Comparison of ENCODE assay signal across 9 mouse cellular contexts in the genomic region with DNA sequence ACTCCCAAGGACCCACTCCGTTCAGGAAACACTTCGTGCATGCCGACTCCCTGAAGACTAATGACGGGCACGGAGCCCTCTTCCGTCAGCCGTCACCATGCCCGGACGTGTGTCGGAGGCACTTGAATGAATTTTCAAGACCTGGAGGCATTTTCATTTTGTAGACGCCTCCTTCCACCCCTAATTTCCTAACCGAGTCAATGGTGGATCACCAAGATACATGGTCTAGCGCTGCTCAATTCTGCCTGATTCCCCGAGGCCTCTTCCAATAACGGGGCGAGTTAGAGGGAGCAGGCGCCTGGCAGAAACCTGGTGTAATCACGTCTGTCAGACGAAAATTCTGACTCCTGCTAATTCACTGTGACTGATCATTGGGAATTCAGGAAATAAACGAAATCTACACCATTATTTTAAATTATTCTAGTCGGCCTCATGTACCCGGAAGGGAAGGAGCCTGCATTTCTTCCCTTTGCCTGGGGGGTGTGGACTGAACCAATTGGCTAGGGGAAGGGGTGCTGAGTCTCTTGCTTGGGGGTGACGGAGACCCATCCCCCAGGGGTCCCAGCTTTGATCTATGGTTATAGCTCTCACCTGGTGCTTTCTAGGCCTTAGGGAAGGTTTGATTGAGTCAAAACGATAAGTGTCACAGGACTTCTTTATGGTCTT.
DNase-seq lines count a peak whose midpoint lies in the region; ATAC-seq and TF ChIP-seq lines count a peak whose summit lies in the region.
"Had no signal": no experiment of that assay in that cellular context is flagged by ENCODE, and none has a peak within 500 bp of the region (broad histone marks: within the 10 kb centered on the region; RNA-seq: fewer than 3 reads in every experiment).

No protein-coding gene starts in this region.

- no peaks in the 10 kb centered on the region for H3K36me3 ChIP-seq in forebrain, postnatal 0 days (ENCODE audit: insufficient read depth)
- no peaks in the 10 kb centered on the region for H3K36me3 ChIP-seq in neural tube, embryonic 15.5 days
- H3K36me3 ChIP-seq: liver, embryonic 12.5 days had no signal

- peak overlapping the region; percentile 72 for H3K27ac ChIP-seq in forebrain, postnatal 0 days (ENCODE audit: low read depth, low read length)
- H3K27ac ChIP-seq in neural tube, embryonic 15.5 days (replicated peaks), result peak overlapping the region; percentile 51
- H3K27ac ChIP-seq: liver, embryonic 12.5 days had no signal

- intact Hi-C loops in left cerebral cortex, postnatal 14 days (cut with DNase I), result no loop called here
- intact Hi-C loops in heart, postnatal 14 days (cut with DNase I), result no loop called here

- WGBS in forebrain, postnatal 0 days, result 39% methylated on average over 24 of the region's 24 CpGs
- WGBS in neural tube, embryonic 15.5 days, result 22% methylated on average over 24 of the region's 24 CpGs

- peak; percentile 71 for ATAC-seq in forebrain, postnatal 0 days
- peak; percentile 56 for ATAC-seq in neural tube, embryonic 15.5 days (ENCODE audit: low FRiP score)
- ATAC-seq: liver, embryonic 12.5 days had no signal

- no peak for TF ChIP-seq CTCF in forebrain, postnatal 0 days (IDR thresholded peaks at IDR 0.05; ENCODE audit: low read depth)

- peak overlapping the region; percentile 40 for H3K4me2 ChIP-seq in forebrain, postnatal 0 days (ENCODE audit: low read depth)
- peak overlapping the region; percentile 46 for H3K4me2 ChIP-seq in neural tube, embryonic 15.5 days
- H3K4me2 ChIP-seq: liver, embryonic 12.5 days had no signal

- H3K4me1 ChIP-seq in forebrain, postnatal 0 days (ENCODE audit: insufficient read depth), result peaks cover 10% of the 10 kb centered on the region; the same call in 1 of the 2 replicates
- H3K4me1 ChIP-seq in neural tube, embryonic 15.5 days, result peaks cover 28% of the 10 kb centered on the region
- H3K4me1 ChIP-seq: liver, embryonic 12.5 days had no signal

- peak overlapping the region; percentile 27 for H3K4me3 ChIP-seq in forebrain, postnatal 0 days (ENCODE audit: low read depth, low read length)
- H3K4me3 ChIP-seq in neural tube, embryonic 15.5 days (replicated peaks), result peak overlapping the region; percentile 21
- H3K4me3 ChIP-seq: liver, embryonic 12.5 days had no signal

- no peaks in the 10 kb centered on the region for H3K9me3 ChIP-seq in forebrain, postnatal 0 days (ENCODE audit: low read length)
- no peaks in the 10 kb centered on the region for H3K9me3 ChIP-seq in neural tube, embryonic 15.5 days (replicated peaks)
- H3K9me3 ChIP-seq: liver, embryonic 12.5 days had no signal

- no peaks in the 10 kb centered on the region for H3K27me3 ChIP-seq in forebrain, postnatal 0 days (ENCODE audit: insufficient read depth, low read length)
- no peaks in the 10 kb centered on the region for H3K27me3 ChIP-seq in neural tube, embryonic 15.5 days (replicated peaks)
- H3K27me3 ChIP-seq: liver, embryonic 12.5 days had no signal

- H3K9ac ChIP-seq in forebrain, postnatal 0 days, result peak overlapping the region; percentile 46
- H3K9ac ChIP-seq in neural tube, embryonic 15.5 days (replicated peaks), result no peak overlapping the region
- H3K9ac ChIP-seq: liver, embryonic 12.5 days had no signal

- peak; percentile 26 to 29 for DNase-seq in left cerebral cortex, postnatal 14 days (ENCODE audit: low spot score in 2 of 2)
- DNase-seq in left cerebral cortex, adult 9 months (ENCODE audit: low spot score in 2 of 2), result no peak
- peak; percentile 69 for DNase-seq in forebrain, postnatal 0 days
- peak; percentile 17 for DNase-seq in layer of hippocampus, adult 9-10 months (ENCODE audit: low spot score)
- DNase-seq in thymus, adult 18-20 months, result no peak
- no peak for DNase-seq in heart, postnatal 14 days
- no peak for DNase-seq in urinary bladder, postnatal 25 days (ENCODE audit: low spot score)

Comparison
In these comparisons a context has a peak if more than half of its experiments do, and no peak if none do; other contexts are left out.
1. DNase-seq: peak in left cerebral cortex, postnatal 14 days (2 of 2), forebrain, postnatal 0 days (single experiment) and layer of hippocampus, adult 9-10 months (single experiment); none in left cerebral cortex, adult 9 months (0 of 2), thymus, adult 18-20 months (0 of 2), heart, postnatal 14 days (0 of 2) and urinary bladder, postnatal 25 days (single experiment).